Mouse (Mus musculus): ENCODE measurements around the gene Rbbp5. TPM values are rescaled to one million over a fixed set of nuclear protein-coding genes. Genes with fewer than 3 reads are reported as not detected.

Rbbp5 gene
- polyA plus RNA-seq, 1 experiment, result 10.7 TPM

DNA sequence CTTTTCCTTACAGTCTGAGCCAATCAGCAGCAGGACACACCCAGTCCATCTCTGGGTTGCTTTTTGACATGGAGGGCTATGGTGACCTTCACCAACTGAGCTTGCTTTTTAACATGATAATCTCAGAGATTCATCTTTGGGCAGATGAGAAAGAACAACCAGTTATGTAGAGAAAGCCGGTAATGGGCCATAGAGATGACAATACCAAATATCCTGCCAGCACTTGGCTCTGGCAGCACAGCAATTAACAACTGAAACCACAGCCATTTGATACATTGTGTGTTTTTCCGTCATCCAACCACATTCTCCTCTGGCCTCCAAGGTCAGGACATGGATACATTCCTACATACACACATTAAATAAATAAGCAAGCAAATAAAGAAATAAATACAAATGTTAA is 6.1 kb upstream of the Rbbp5 start:
- Histone ChIP-seq H3K27me3 (ENCODE audit: control insufficient read depth, insufficient read depth, low read length) (no peaks in the 10 kb centered on the region), H3K36me3 (ENCODE audit: control insufficient read depth, insufficient read depth, low read length) (0 out of 2 replicates have a peak, but pooled peaks cover 1% of the 10 kb centered on the region), H3K4me3 (ENCODE audit: extremely low read depth, insufficient read depth, insufficient read length) (no peak overlapping the region), H3K4me1 (ENCODE audit: control insufficient read depth, insufficient read depth, insufficient read length) (no peaks in the 10 kb centered on the region), H3K27ac (ENCODE audit: insufficient read depth, low read length) (no peak overlapping the region)
- WGBS, result 93% methylated on average over 2 of the region's 2 CpGs
- no peak for TF ChIP-seq CTCF (IDR thresholded peaks at IDR 0.05; ENCODE audit: extremely low read depth, insufficient read depth, insufficient read length, insufficient replicate concordance)
- no peak for TF ChIP-seq POLR2A (IDR thresholded peaks at IDR 0.05; ENCODE audit: low read depth, low read length)
- DNase-seq (ENCODE audit: low read depth in 1 of 2, low spot score in 2 of 2), result no peak

DNA sequence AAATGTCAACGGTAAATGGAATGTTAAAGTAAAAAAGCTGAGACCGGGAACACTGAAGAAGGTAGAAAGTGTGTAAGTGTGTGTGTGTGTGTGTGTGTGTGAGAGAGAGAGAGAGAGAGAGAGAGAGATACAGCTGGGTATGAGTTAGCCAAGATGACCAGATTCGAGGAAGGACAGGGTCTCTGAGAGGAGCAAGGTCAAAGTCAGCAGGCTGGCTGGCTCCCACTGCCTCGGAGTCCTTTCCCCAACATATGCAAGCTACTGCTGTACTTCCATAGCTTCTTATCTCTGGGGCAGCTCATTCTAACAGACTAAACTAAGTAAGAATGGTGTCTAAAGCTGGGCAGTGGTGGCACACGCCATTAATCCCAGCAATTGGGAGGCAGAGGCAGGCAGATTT is 5.7 kb upstream of the Rbbp5 start:
- no peaks in the 10 kb centered on the region for H3K27me3 ChIP-seq (ENCODE audit: control insufficient read depth, insufficient read depth, low read length)
- H3K27ac ChIP-seq (ENCODE audit: insufficient read depth, low read length), result no peak overlapping the region
- DNase-seq (ENCODE audit: low read depth in 1 of 2, low spot score in 2 of 2), result no peak
- TF ChIP-seq CTCF (IDR thresholded peaks at IDR 0.05; ENCODE audit: extremely low read depth, insufficient read depth, insufficient read length, insufficient replicate concordance) (no peak), POLR2A (IDR thresholded peaks at IDR 0.05; ENCODE audit: low read depth, low read length) (no peak)
- no peak overlapping the region for H3K4me3 ChIP-seq (ENCODE audit: extremely low read depth, insufficient read depth, insufficient read length)
- H3K4me1 ChIP-seq (ENCODE audit: control insufficient read depth, insufficient read depth, insufficient read length), result 0 out of 2 replicates have a peak, but pooled peaks cover 1% of the 10 kb centered on the region
- 97% methylated on average over 5 of the region's 5 CpGs for WGBS
- 0 out of 2 replicates have a peak, but pooled peaks cover 1% of the 10 kb centered on the region for H3K36me3 ChIP-seq (ENCODE audit: control insufficient read depth, insufficient read depth, low read length)

DNA sequence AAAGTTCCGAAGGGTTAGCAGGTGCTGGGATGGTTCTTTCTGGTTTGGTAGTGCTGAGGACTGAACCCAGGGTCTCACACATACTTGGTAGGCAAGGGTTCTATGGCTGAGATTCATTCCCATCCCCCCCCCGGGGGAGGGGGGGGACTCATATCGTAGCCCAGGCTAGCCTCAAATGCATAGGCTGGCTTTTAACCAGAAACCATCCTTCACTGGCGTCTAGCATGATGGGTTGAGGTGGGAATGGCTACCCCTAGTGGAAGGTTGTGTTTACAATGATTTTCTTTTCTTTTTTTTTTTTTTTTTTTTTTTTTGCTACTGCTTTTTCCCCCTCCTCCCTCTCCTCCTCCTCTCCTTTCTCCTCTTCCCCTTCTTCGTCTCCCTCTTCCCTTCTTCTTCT is 4.6 kb upstream of the Rbbp5 start:
- H3K36me3 ChIP-seq (ENCODE audit: control insufficient read depth, insufficient read depth, low read length), result no peaks in the 10 kb centered on the region
- 47% methylated on average over 5 of the region's 5 CpGs for WGBS
- TF ChIP-seq POLR2A (IDR thresholded peaks at IDR 0.05; ENCODE audit: low read depth, low read length) (no peak), CTCF (IDR thresholded peaks at IDR 0.05; ENCODE audit: extremely low read depth, insufficient read depth, insufficient read length, insufficient replicate concordance) (no peak)
- no peaks in the 10 kb centered on the region for H3K27me3 ChIP-seq (ENCODE audit: control insufficient read depth, insufficient read depth, low read length)
- no peak overlapping the region for H3K4me3 ChIP-seq (ENCODE audit: extremely low read depth, insufficient read depth, insufficient read length)
- 0 out of 2 replicates have a peak, but pooled peaks cover 2% of the 10 kb centered on the region for H3K4me1 ChIP-seq (ENCODE audit: control insufficient read depth, insufficient read depth, insufficient read length)
- no peak overlapping the region for H3K27ac ChIP-seq (ENCODE audit: insufficient read depth, low read length)
- peak in 1 of 2 experiments; percentile 15 for DNase-seq (ENCODE audit: low read depth in 1 of 2, low spot score in 2 of 2)

GRCm38 (mm10) chr1:132474496-132474895 is 2.7 kb upstream of the Rbbp5 start:
- Histone ChIP-seq H3K4me1 (ENCODE audit: control insufficient read depth, insufficient read depth, insufficient read length) (peaks cover 5% of the 10 kb centered on the region; the same call in 1 of the 2 replicates), H3K27ac (ENCODE audit: insufficient read depth, low read length) (no peak overlapping the region), H3K4me3 (ENCODE audit: extremely low read depth, insufficient read depth, insufficient read length) (no peak overlapping the region), H3K27me3 (ENCODE audit: control insufficient read depth, insufficient read depth, low read length) (no peaks in the 10 kb centered on the region), H3K36me3 (ENCODE audit: control insufficient read depth, insufficient read depth, low read length) (no peaks in the 10 kb centered on the region)
- 79% methylated on average over 1 of the region's 1 CpGs for WGBS
- DNase-seq (ENCODE audit: low read depth in 1 of 2, low spot score in 2 of 2), result no peak
- no peak for TF ChIP-seq CTCF (IDR thresholded peaks at IDR 0.05; ENCODE audit: extremely low read depth, insufficient read depth, insufficient read length, insufficient replicate concordance)
- no peak for TF ChIP-seq POLR2A (IDR thresholded peaks at IDR 0.05; ENCODE audit: low read depth, low read length)

GRCm38 (mm10) chr1:132476575-132476927 is 614 bp upstream of the Rbbp5 start:
- no peak for DNase-seq (ENCODE audit: low read depth in 1 of 2, low spot score in 2 of 2)
- H3K27ac ChIP-seq (ENCODE audit: insufficient read depth, low read length), result peak overlapping the region; percentile 59
- no peaks in the 10 kb centered on the region for H3K27me3 ChIP-seq (ENCODE audit: control insufficient read depth, insufficient read depth, low read length)
- peak overlapping the region; percentile 89 for H3K4me3 ChIP-seq (ENCODE audit: extremely low read depth, insufficient read depth, insufficient read length)
- peaks cover 5% of the 10 kb centered on the region; the same call in 1 of the 2 replicates for H3K4me1 ChIP-seq (ENCODE audit: control insufficient read depth, insufficient read depth, insufficient read length)
- WGBS, result 2% methylated on average over 9 of the region's 9 CpGs
- TF ChIP-seq CTCF (IDR thresholded peaks at IDR 0.05; ENCODE audit: extremely low read depth, insufficient read depth, insufficient read length, insufficient replicate concordance) (no peak), POLR2A (IDR thresholded peaks at IDR 0.05; ENCODE audit: low read depth, low read length) (no peak)
- H3K36me3 ChIP-seq (ENCODE audit: control insufficient read depth, insufficient read depth, low read length), result no peaks in the 10 kb centered on the region

DNA sequence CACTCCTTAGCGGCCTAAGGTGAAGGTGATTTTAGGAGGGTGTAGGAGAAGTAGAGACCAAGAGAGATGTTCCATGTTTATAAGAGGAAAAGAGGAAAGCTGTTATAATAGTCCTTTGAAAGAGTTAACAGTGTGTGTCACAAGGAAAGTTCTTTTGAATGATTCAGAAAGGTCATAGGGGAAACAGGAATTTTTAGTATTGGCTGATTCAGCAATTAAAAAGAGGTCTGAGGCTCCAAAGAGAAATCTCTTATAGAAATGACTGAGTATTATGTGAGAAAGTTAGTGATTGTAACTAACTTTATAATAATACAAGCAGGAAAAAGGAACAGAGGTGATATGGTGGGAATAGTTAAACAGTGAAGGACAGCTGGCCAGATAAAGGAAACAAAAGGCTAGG is 2.3 kb downstream of the Rbbp5 start:
- peaks cover 5% of the 10 kb centered on the region; the same call in 1 of the 2 replicates for H3K4me1 ChIP-seq (ENCODE audit: control insufficient read depth, insufficient read depth, insufficient read length)
- H3K27ac ChIP-seq (ENCODE audit: insufficient read depth, low read length), result no peak overlapping the region
- H3K4me3 ChIP-seq (ENCODE audit: extremely low read depth, insufficient read depth, insufficient read length), result no peak overlapping the region
- H3K36me3 ChIP-seq (ENCODE audit: control insufficient read depth, insufficient read depth, low read length), result peaks cover 2% of the 10 kb centered on the region; the same call in 1 of the 2 replicates
- no peak for DNase-seq (ENCODE audit: low read depth in 1 of 2, low spot score in 2 of 2)
- 88% methylated on average over 1 of the region's 1 CpGs for WGBS
- TF ChIP-seq POLR2A (IDR thresholded peaks at IDR 0.05; ENCODE audit: low read depth, low read length), result no peak
- TF ChIP-seq CTCF (IDR thresholded peaks at IDR 0.05; ENCODE audit: extremely low read depth, insufficient read depth, insufficient read length, insufficient replicate concordance), result no peak
- no peaks in the 10 kb centered on the region for H3K27me3 ChIP-seq (ENCODE audit: control insufficient read depth, insufficient read depth, low read length)

GRCm38 (mm10) chr1:132481619-132482018 is 4.5 kb downstream of the Rbbp5 start:
- H3K4me1 ChIP-seq (ENCODE audit: control insufficient read depth, insufficient read depth, insufficient read length), result peaks cover 3% of the 10 kb centered on the region; the same call in 1 of the 2 replicates
- H3K36me3 ChIP-seq (ENCODE audit: control insufficient read depth, insufficient read depth, low read length), result peaks cover 3% of the 10 kb centered on the region
- no peaks in the 10 kb centered on the region for H3K27me3 ChIP-seq (ENCODE audit: control insufficient read depth, insufficient read depth, low read length)
- H3K27ac ChIP-seq (ENCODE audit: insufficient read depth, low read length), result no peak overlapping the region
- H3K4me3 ChIP-seq (ENCODE audit: extremely low read depth, insufficient read depth, insufficient read length), result no peak overlapping the region
- TF ChIP-seq CTCF (IDR thresholded peaks at IDR 0.05; ENCODE audit: extremely low read depth, insufficient read depth, insufficient read length, insufficient replicate concordance) (no peak), POLR2A (IDR thresholded peaks at IDR 0.05; ENCODE audit: low read depth, low read length) (no peak)
- no peak for DNase-seq (ENCODE audit: low read depth in 1 of 2, low spot score in 2 of 2)
- WGBS, result 92% methylated on average over 2 of the region's 2 CpGs

All from spleen, adult 2 months (tissue).